Mouse (Mus musculus) CD4-positive, CD25-positive, alpha-beta regulatory T cell, adult 4 months (primary cell): ENCODE data around the gene Vmn1r53. TPM values are rescaled to one million over a fixed set of nuclear protein-coding genes. Genes with fewer than 3 reads are reported as not detected.
"Not testable (repeated sequence)": the region's sequence is repeated elsewhere in the genome, so short reads cannot be mapped to it uniquely, and the experiment has no call there.

Experiments used
- ATAC-seq: one replicate; pipeline ENCODE4 v1.8.0; 2017
- polyA plus RNA-seq, 2 experiments: library from polyadenylated mRNA; unstranded; fragments of 100-300 nt; shearing (Covaris generic); gene quantifications; one replicate each; pipeline ENCODE4 v1.2.1; 2017

Vmn1r53 gene
- polyA plus RNA-seq: not detected

DNA sequence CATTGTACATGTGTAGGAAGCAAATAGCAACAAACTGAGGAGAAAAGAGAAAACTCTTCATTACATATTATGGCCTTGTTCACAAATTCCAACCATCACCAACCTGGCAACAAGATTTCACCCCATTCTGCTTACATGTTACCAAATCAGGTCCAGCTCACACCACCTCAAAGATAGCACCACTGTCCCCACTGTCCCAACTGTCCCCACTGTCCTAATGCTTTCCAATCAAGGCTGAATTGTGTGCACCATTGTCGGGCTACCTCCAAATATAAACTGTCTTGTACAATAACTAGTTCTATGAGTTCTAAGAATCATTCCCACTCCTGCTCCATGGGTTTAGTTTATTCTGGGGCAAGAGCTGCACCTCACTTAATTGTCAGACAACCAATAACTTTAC, at the start of gene Vmn1r53:
Gene Vmn1r53 (minus strand): TSS at position 101 of the 400 bp plus-strand sequence.
- ATAC-seq: no peak

DNA sequence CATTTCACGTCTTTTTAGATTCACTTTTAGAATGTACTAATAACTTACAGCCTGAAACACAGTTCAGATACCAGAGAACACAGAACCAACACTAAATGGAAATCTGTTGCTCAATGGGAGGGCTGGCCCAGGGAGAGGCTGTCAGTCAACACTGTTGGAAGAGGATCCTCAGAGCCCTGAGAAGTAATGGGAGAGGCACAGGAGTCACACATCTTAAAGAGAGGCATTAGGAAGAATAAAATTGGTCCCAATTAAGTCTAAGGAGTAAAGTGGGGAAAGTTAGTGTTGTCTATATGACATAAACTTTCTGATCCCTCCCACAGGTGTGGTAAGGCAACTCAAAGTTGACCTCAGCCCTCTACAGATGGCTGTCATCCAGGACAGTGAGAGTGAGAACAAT, 21.8 kb upstream of the Vmn1r53 start, which contains the start of gene Vmn1r54:
Gene Vmn1r54 (plus strand): TSS at position 301 of the 400 bp plus-strand sequence.
- ATAC-seq: no peak

DNA sequence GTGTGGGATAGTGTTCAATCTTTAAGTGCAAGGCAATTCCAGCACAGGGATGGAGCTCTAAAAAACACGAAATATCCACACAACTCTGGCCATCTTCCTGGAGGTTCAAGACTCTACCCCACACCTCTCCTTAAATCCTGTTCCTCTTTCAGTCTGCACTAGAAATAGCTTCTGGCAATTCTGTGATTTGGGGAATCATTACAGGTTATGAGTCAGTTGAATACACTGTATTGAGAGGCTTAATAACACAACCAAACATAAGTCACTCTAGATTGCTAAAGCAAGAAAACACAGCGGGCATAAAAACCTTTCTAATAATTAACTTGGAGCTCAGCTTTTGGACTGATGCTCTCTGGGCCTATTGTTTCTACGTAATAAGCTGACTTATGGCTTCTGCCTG, 19.8 kb upstream of the Vmn1r53 start:
- ATAC-seq: no peak

DNA sequence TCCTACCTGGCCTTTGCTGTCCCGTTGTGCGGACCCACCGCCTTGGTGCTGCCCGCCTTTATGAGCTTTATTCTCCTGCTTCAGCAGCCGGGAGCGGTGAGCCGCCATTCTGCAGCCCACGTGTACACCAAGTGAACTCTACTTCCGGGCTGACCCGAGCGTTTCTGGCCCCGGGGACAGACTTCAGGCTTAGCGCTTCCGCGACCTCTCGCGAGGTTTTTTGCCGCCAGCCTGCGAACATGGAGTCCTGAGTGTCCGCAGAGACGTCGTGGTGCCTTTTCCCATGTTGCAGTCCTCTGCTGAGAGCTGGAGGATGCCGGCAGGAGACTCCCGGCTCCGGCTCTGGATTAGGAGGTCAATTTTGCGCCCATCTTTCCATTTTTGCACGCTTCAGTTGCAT, 8.4 kb upstream of the Vmn1r53 start:
- no peak for ATAC-seq

DNA sequence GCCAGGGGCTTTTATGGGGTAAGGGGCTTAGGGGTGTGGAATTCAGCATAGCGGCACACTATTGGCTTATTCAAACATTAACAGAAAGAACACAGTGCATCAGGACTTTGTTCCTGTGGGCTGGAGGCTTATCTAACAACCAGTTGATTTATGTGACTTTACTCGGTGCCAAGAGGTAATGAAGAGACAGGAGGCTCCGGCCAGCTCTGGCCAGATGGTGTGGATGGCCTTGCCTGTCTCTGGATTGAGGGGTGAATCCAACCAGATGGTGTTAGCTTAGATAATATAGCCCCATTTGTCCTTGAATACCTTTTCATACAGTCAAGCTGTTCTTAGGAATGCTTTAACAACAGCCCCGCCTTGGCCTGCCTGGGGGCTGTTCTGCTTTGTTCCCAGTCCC, 7.9 kb upstream of the Vmn1r53 start:
- ATAC-seq: not testable (repeated sequence)

DNA sequence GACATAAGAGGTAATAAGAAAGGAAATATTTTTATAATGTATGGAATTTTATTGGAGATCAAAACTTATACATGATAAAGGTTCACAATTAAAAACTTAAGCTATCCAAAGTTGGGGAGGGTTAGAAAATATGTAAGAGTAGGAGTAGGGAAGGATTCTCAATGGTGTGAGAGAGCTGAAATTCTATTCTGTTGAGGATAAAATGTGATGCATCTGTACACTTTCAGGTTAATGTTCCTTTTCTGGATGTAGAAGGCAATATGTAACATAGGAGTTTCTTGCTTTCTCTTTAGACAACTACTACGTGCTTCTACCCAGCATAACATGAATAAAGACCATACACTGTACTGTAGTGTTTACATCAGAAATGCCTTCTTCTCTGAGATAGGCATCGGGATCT, 21.7 kb downstream of the Vmn1r53 start, which contains the start of gene V1ra8:
Gene V1ra8 (plus strand): TSS at position 301 of the 400 bp plus-strand sequence.
- not testable (repeated sequence) for ATAC-seq

DNA sequence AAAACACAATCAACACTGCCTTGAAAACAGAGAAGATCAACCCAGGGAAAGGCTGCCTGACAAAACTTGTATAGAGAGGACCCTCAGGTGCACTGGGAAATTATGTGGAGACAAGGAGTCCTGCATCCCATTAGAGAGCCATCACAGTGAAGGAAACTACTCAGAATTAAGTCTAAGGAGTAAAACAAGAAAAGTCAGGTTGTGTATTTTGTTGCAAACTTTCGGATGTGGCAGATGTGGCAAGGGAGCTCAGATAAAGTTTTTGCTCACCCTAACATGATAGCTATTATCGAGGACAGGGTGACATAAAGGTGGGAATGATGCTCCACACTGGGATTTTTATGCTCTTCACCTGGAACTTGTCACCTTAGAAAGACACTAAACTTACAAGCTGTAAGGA, 49.7 kb downstream of the Vmn1r53 start, which contains the start of gene Vmn1r52:
Gene Vmn1r52 (plus strand): TSS at position 301 of the 400 bp plus-strand sequence.
- no peak for ATAC-seq

Other genes with a start within 250 kb of the Vmn1r53 start
- not detected for gene Vmn1r47, start 208.3 kb downstream of the Vmn1r53 start, polyA plus RNA-seq
- gene Vmn1r48, start 187.6 kb downstream of the Vmn1r53 start, polyA plus RNA-seq: not detected
- gene Vmn1r49, start 145.9 kb downstream of the Vmn1r53 start, polyA plus RNA-seq: not detected
- gene Vmn1r50, start 123.0 kb downstream of the Vmn1r53 start, polyA plus RNA-seq: not detected
- gene Vmn1r51, start 101.8 kb downstream of the Vmn1r53 start, polyA plus RNA-seq: not detected
- gene Vmn1r52, start 49.6 kb downstream of the Vmn1r53 start, polyA plus RNA-seq: not detected
- gene V1ra8, start 21.6 kb downstream of the Vmn1r53 start, polyA plus RNA-seq: not detected
- not detected for gene Vmn1r54, start 21.9 kb upstream of the Vmn1r53 start, polyA plus RNA-seq
- gene BC048671, start 76.8 kb upstream of the Vmn1r53 start, polyA plus RNA-seq: not detected
- gene Chst13, start 100.7 kb upstream of the Vmn1r53 start, polyA plus RNA-seq: not detected
- gene Uroc1, start 108.8 kb upstream of the Vmn1r53 start, polyA plus RNA-seq: not detected
- gene Zxdc, start 145.1 kb upstream of the Vmn1r53 start, polyA plus RNA-seq: 1 to 10 TPM; 5.9 to 6.8 TPM
- not detected for gene Cfap100, start 204.4 kb upstream of the Vmn1r53 start, polyA plus RNA-seq
- gene Klf15, start 238.1 kb upstream of the Vmn1r53 start, polyA plus RNA-seq: not detected